Mouse (Mus musculus) spleen, postnatal 36 days (tissue): ENCODE data around the gene Hspa1b.
"Not testable (repeated sequence)": the region's sequence is repeated elsewhere in the genome, so short reads cannot be mapped to it uniquely, and the experiment has no call there.

Experiments used
- DNase-seq, 2 experiments: peaks; one replicate each; pipeline ENCODE4 v3.0.0; 2022; ENCODE audit warnings: low spot score in 2 of 2, mixed read lengths in 1 of 2

The Hspa1b gene

DNA sequence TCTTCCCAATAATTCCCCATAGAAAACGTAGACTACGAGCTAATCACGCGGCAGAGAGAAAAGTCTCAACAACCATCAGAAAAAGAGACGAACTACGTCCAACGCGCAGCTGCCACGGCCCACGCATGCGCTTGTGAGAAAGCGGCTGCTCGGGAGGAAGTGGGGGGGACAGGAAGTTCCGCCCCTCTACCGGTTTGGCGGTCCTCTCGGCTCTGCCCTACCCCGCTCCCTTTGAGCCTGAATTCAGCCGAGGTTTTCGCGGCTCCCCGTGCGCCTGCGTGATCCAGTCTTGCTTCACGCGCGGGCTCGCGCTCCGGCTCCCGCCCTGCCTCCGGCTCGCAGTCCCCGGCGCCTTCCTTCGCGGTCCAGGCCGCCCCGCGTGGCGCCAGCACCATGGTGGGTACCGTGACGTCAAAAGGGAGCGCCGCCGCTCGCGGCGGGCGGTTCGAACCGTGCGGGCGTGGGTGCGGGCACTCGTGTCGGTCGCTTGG, 22.7 kb upstream of the Hspa1b start, which contains the start of gene Lsm2:
Lsm2 (plus strand) TSS at position 173 of the 491 bp plus-strand sequence.
- DNase-seq: peak; percentile 92

DNA sequence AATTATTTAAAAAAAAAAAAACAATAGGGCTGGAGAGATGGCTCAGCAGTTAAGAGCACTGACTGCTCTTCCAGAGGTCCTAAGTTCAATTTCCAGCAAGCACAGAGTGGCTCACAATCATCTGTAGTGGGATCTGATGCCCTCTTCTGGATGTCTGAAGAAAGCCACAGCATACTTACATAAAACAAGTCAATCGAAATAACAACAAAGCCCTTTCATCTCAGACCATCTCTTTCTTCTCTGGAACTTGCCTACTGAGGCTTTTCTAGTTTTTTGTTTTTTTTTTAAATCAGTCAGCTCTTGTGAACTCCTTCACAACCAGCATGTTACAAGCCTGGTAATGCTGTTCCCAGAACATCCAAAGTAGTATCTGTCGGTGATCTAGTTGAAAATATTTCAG, 21.6 kb upstream of the Hspa1b start:
- DNase-seq: peak; percentile 33 to 52

- DNase-seq: no peak
Measured at GRCm38 (mm10) chr17:34979631-34980030, 20.6 kb upstream of the Hspa1b start.

DNA sequence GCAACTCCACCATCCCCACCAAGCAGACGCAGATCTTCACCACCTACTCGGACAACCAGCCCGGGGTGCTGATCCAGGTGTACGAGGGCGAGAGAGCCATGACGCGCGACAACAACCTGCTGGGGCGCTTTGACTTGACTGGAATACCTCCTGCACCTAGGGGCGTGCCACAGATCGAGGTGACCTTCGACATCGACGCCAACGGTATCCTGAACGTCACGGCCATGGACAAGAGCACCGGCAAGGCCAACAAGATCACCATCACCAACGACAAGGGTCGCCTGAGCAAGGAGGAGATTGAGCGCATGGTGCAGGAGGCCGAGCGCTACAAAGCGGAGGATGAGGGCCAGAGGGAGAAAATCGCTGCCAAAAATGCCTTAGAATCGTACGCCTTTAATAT, 19.2 kb upstream of the Hspa1b start:
- DNase-seq: no peak

DNA sequence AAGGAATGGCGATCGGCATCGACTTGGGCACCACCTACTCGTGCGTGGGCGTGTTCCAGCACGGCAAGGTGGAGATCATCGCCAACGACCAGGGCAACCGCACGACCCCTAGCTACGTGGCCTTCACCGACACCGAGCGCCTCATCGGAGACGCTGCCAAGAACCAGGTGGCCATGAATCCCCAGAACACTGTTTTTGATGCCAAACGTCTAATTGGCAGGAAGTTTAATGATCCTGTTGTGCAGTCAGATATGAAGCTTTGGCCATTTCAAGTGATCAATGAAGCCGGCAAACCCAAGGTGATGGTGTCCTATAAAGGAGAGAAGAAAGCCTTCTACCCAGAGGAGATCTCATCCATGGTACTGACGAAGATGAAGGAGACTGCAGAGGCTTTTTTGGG, 18.0 kb upstream of the Hspa1b start:
- DNase-seq: no peak

DNA sequence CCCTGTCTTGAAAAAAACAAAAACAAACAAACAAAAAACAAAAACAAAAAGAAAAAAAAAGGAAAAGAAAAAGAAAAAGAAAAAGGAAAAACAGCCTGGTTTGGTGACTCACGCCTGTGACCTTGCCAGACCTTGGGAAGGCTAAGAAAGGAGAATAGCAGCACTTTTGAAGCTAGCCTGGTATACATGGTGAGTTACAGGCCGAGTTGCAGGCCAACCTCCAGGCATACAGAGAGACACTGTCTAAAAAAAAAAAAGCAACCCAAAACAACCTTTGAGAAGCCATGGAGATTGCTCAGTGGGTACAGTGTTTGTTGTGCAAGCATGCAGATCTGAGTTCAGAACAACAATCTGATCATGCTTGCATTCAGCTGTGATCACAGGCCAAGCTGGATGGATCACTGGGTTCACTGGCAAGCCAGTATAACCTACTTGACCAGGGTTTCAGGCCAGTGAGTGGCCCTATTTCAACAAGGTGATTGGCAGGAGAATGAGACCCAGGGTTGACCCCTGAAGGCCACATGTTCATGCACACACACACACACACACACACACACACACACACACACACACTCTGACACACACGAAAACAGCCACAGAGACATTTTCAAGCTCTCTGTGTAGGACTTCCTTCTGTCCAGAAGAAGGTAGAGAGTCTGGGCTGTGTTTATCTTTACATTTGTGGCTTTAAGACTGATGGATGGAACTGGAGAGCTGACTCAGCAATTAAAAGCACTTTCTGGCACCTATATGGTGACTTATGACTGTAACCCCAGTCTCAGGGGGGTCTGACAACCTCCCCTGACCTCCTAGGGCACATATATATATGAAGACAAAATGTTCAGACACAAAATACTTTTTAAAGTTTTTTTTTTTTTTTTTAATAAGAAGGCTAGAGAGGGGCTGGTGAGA, 16.8 kb upstream of the Hspa1b start:
- no peak for DNase-seq

- peak; percentile 64 to 67 for DNase-seq
Measured at GRCm38 (mm10) chr17:34972069-34972749, 13.2 kb upstream of the Hspa1b start, which contains the start of the genes Hspa1a and Hspa1l. Gene Hspa1a, minus strand, starts transcription at chr17:34972156. Gene Hspa1l, plus strand, starts transcription at chr17:34972703.

DNA sequence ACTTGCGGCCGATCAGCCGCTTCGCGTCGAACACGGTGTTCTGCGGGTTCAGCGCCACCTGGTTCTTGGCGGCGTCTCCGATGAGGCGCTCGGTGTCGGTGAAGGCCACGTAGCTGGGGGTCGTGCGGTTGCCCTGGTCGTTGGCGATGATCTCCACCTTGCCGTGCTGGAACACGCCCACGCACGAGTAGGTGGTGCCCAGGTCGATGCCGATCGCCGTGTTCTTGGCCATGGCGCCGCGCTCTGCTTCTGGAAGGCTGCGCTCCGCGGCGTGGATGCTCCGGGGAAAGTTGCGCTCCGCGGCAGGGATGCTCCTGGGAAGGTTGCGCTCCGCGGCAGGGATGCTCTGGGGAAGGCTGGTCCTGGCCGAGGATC, 12.6 kb upstream of the Hspa1b start:
- DNase-seq: not testable (repeated sequence)

- DNase-seq: not testable (repeated sequence)
Measured at GRCm38 (mm10) chr17:34970850-34971249, 11.8 kb upstream of the Hspa1b start.

GRCm38 (mm10) chr17:34969822-34970221, 10.8 kb upstream of the Hspa1b start, which contains the start of gene Gm20481:
Gene Gm20481, plus strand, starts transcription at chr17:34969912.
- DNase-seq: not testable (repeated sequence)

DNA sequence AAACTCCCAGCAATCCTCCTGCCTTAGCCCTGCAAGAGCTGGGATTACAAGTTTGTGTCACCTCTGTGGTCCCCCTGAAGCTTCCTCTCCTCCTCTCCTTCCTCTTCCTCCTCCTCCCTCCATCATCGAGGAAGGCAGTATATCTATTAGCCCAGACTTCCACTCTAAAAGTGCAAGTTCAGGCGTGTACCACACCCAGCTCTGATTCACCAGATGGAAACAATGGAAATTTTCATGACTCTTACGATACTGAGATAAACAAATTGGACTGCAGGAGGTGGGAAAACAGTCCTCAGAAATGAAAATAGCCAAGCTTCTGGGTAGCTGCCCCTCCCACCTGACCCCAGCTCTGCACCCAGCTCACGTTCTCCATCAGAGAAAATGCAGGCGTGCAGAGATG, 6.6 kb upstream of the Hspa1b start:
- no peak for DNase-seq

- no peak for DNase-seq
Measured at GRCm38 (mm10) chr17:34964640-34965049, 5.6 kb upstream of the Hspa1b start.

- no peak for DNase-seq
Measured at GRCm38 (mm10) chr17:34962841-34963240, 3.8 kb upstream of the Hspa1b start.

- no peak for DNase-seq
Measured at GRCm38 (mm10) chr17:34962125-34962524, 3.1 kb upstream of the Hspa1b start.

- DNase-seq: no peak
Measured at GRCm38 (mm10) chr17:34960702-34961493, 1.9 kb upstream of the Hspa1b start.

DNA sequence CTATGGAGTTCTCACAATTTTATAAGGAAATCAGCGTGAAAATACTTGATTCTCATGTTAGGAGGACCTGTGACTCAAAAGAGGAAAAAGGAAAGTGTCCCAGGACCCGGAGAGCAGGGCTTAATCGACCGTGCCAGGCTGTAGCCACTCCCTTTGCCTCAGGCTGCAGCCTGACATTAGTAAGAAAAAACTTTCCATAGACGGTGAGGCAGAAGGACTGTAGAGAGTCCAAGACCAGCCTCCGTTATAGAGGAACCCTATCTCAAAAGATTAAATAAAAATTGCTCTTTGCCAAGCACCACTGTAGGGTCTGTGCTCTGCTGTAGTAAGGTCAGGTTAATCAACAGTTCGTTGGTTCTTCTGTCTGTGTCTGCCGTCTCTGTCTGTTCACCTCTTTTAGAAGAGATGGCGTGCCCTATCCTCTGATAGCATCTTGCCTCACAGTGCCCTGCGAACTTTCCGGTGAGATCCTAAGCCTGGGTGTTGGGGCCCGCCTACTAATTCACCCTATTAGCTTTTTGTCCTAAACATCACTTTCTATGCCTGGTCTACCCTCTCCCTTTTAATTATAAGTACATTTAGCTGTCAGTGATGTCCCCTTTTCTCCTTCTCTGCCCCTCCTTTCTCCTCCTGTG, 960 bp upstream of the Hspa1b start:
- no peak for DNase-seq

GRCm38 (mm10) chr17:34958734-34959129, 306 bp downstream of the Hspa1b start:
- not testable (repeated sequence) for DNase-seq

DNA sequence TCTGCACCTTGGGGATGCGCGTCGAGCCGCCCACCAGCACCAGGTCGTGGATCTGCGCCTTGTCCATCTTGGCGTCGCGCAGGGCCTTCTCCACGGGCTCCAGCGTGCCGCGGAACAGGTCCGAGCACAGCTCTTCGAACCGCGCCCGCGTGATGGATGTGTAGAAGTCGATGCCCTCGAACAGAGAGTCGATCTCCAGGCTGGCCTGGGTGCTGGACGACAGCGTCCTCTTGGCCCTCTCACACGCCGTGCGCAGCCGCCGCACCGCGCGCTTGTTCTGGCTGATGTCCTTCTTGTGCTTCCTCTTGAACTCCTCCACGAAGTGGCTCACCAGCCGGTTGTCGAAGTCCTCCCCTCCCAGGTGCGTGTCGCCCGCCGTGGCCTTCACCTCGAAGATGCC, 1.1 kb downstream of the Hspa1b start:
- DNase-seq: not testable (repeated sequence)

DNA sequence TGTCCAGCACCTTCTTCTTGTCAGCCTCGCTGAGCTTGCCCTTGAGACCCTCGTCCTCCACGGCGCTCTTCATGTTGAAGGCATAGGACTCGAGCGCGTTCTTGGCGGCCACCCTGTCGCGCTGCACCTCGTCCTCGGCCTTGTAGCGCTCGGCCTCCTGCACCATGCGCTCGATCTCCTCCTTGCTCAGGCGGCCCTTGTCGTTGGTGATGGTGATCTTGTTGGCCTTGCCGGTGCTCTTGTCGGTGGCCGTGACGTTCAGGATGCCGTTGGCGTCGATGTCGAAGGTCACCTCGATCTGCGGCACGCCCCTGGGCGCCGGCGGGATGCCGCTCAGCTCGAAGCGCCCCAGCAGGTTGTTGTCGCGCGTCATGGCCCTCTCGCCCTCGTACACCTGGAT, 1.7 kb downstream of the Hspa1b start:
- not testable (repeated sequence) for DNase-seq

DNA sequence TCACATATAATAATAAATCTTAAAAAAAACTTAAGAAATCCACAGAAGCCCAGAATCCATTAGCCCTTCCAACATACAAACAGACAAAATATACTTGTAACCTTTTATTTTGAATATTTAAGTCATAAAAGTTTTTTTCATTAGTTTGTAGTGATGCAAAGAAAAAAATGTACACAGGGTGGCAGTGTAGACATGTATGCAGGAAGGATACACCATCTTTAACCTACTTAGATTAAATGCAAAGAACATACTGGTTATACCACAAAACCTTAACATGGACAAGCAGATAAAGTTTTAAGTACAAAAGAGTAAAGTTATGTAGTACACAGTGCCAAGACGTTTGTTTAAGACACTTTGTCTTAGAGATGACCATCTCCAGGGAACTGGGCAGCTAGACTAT, 2.7 kb downstream of the Hspa1b start:
- DNase-seq: no peak

DNA sequence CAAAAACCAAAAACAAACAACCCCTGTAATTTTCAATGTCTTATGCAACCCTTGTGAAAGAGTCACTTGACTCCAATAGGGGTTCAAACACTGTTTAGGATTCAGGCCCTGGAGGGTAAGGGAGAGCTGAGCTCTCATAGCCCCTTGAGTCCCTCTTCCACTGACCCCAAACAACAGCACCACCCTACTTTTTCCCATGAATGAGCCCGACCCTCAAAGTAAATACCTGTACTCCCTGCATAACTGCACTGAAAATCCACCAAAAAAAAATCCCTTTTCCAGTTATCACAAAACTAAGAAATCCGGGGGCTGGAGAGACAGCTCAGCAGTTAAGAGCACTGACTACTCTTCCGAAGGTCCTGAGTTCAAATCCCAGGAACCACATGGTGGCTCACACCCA, 3.2 kb downstream of the Hspa1b start:
- no peak for DNase-seq
